9 mouse cellular contexts compared by ENCODE assay signal in genomic region chr1:193130839-193131238, GRCm38 (mm10). TPM values are rescaled to one million over a fixed set of nuclear protein-coding genes. Genes with fewer than 3 reads are reported as not detected.
DNase-seq lines count a peak whose midpoint lies in the region; ATAC-seq and TF ChIP-seq lines count a peak whose summit lies in the region.
"Had no signal": no experiment of that assay in that cellular context is flagged by ENCODE, and none has a peak within 500 bp of the region (broad histone marks: within the 10 kb centered on the region; RNA-seq: fewer than 3 reads in every experiment).

No protein-coding gene starts in this region.

- ATAC-seq in forebrain, embryonic 13.5 days = peak; percentile 22; the same call in 1 of the 2 replicates
- no peak for ATAC-seq in liver, embryonic 14.5 days (ENCODE audit: insufficient read depth)

- intact Hi-C loops in gastrocnemius, adult 2 months (cut with DNase I) = loop anchor here (2.0 kb wide), 1 partner anchor 42 kb away; no protein-coding TSS in a partner anchor

- TF ChIP-seq CTCF in gastrocnemius, adult 2 months (IDR thresholded peaks at IDR 0.05) = no peak
- no peak for TF ChIP-seq CTCF in liver, embryonic 14.5 days (IDR thresholded peaks at IDR 0.05; ENCODE audit: low read depth)

- TF ChIP-seq EP300 in liver, embryonic 14.5 days (IDR thresholded peaks at IDR 0.05; ENCODE audit: low read depth) = no peak

- 87% methylated on average over 8 of the region's 8 CpGs for WGBS in forebrain, embryonic 13.5 days
- 71% methylated on average over 8 of the region's 8 CpGs for WGBS in liver, embryonic 14.5 days (ENCODE audit: insufficient replicate concordance)

- peaks cover 20% of the 10 kb centered on the region for H3K36me3 ChIP-seq in forebrain, embryonic 13.5 days (ENCODE audit: poor library complexity, severe bottlenecking)
- H3K36me3 ChIP-seq in liver, embryonic 14.5 days (replicated peaks; ENCODE audit: control insufficient read depth, insufficient read depth, low read depth) = peaks cover 4% of the 10 kb centered on the region; the same call in 1 of the 2 replicates

- peak overlapping the region; percentile 87; the same call in 1 of the 2 replicates for H3K4me3 ChIP-seq in gastrocnemius, adult 2 months
- no peak overlapping the region for H3K4me3 ChIP-seq in forebrain, embryonic 13.5 days
- no peak overlapping the region; a peak in 2 of 4 replicates for H3K4me3 ChIP-seq in liver, embryonic 14.5 days (ENCODE audit: insufficient read depth in 1 of 2, low read depth in 2 of 2, low read length in 2 of 2)

- H3K27ac ChIP-seq in gastrocnemius, adult 2 months = peak overlapping the region; percentile 79; the same call in 1 of the 2 replicates
- H3K27ac ChIP-seq in forebrain, embryonic 13.5 days = no peak overlapping the region
- no peak overlapping the region for H3K27ac ChIP-seq in liver, embryonic 14.5 days

- peak overlapping the region; percentile 57 for H3K4me2 ChIP-seq in forebrain, embryonic 13.5 days
- peak overlapping the region; percentile 82 for H3K4me2 ChIP-seq in liver, embryonic 14.5 days (ENCODE audit: low read depth)

- no peaks in the 10 kb centered on the region for H3K27me3 ChIP-seq in forebrain, embryonic 13.5 days
- H3K27me3 ChIP-seq in liver, embryonic 14.5 days (ENCODE audit: control insufficient read depth, insufficient read depth, low read length) = no peaks in the 10 kb centered on the region
- H3K27me3 ChIP-seq: CH12.LX had no signal

- no peak for DNase-seq in gastrocnemius, adult 2 months
- no peak for DNase-seq in gastrocnemius, postnatal 10 days
- peak; percentile 45 for DNase-seq in CD4-positive helper T cell, adult 2 months (ENCODE audit: low read depth, low spot score)
- no peak for DNase-seq in liver, embryonic 14.5 days (ENCODE audit: low read depth in 3 of 3, low spot score in 3 of 3)
- no peak for DNase-seq in layer of hippocampus, adult 11-12 months (ENCODE audit: low spot score)
- DNase-seq in cerebellum, postnatal 25 days = no peak
- no peak for DNase-seq in adrenal gland, adult 18-20 months (ENCODE audit: low spot score in 2 of 2)

- H3K4me1 ChIP-seq in forebrain, embryonic 13.5 days = peaks cover 12% of the 10 kb centered on the region
- H3K4me1 ChIP-seq in liver, embryonic 14.5 days (replicated peaks; ENCODE audit: control insufficient read depth in 2 of 2, insufficient read depth in 2 of 2, low read length in 1 of 2) = peaks cover 9 to 11% of the 10 kb centered on the region in 2 experiments; a peak in 3 of 4 replicates

- 0 out of 2 replicates have a peak overlapping the region, but pooled peaks have one; percentile 58 for H3K9ac ChIP-seq in forebrain, embryonic 13.5 days
- no peak overlapping the region; the same call in 1 of the 2 replicates for H3K9ac ChIP-seq in liver, embryonic 14.5 days (replicated peaks)

- H3K9me3 ChIP-seq in forebrain, embryonic 13.5 days (replicated peaks) = no peaks in the 10 kb centered on the region
- H3K9me3 ChIP-seq in liver, embryonic 14.5 days (ENCODE audit: control insufficient read depth, low read length) = no peaks in the 10 kb centered on the region

RNA-seq across cellular contexts. Expression of gene Diexf, which starts 0.8 kb away (rescaled TPM):
- 10 to 100 TPM; 10.2 to 13.6 TPM for total RNA-seq in gastrocnemius, adult 2 months (2021)
- total RNA-seq in gastrocnemius, postnatal 10 days (2021) = 10 to 100 TPM in 1 of 2 experiments, 1 to 10 TPM in 1; 9.2 to 12.9 TPM
- 10.0 and 10.2 TPM in 2 replicates for polyA plus RNA-seq in forebrain, embryonic 13.5 days (2015; fragmentation: Nextera tagmentation; extraction: Ambion mirVana)
- 8.5 and 9.5 TPM in 2 replicates for polyA plus RNA-seq in liver, embryonic 14.5 days (2012; rRNA removed)
- polyA plus RNA-seq in liver, embryonic 14.5 days (2014; fragmentation: Nextera tagmentation; extraction: Ambion mirVana) = 2.4 and 2.7 TPM in 2 replicates
- 10 to 100 TPM; 14.6 to 18.6 TPM for total RNA-seq in adrenal gland, adult 18-20 months (2021)

RNA-seq across cellular contexts. Expression of gene Irf6, which starts 22.1 kb away (rescaled TPM):
- total RNA-seq in gastrocnemius, adult 2 months (2021) = under 1 TPM; 0.33 to 0.39 TPM
- 1 to 10 TPM; 2.7 to 2.8 TPM for total RNA-seq in gastrocnemius, postnatal 10 days (2021)
- 0.63 and 0.79 TPM in 2 replicates for polyA plus RNA-seq in forebrain, embryonic 13.5 days (2015; fragmentation: Nextera tagmentation; extraction: Ambion mirVana)
- 1.7 and 1.9 TPM in 2 replicates for polyA plus RNA-seq in liver, embryonic 14.5 days (2012; rRNA removed)
- polyA plus RNA-seq in liver, embryonic 14.5 days (2014; fragmentation: Nextera tagmentation; extraction: Ambion mirVana) = 1.5 and 3.0 TPM in 2 replicates
- 1 to 10 TPM in 1 of 2 experiments, under 1 TPM in 1; 0.33 to 1.2 TPM for total RNA-seq in adrenal gland, adult 18-20 months (2021)

RNA-seq across cellular contexts. Expression of gene A130010J15Rik, which starts 37.0 kb away (rescaled TPM):
- total RNA-seq in gastrocnemius, adult 2 months (2021) = 1 to 10 TPM; 3.3 to 3.7 TPM
- 1 to 10 TPM; 3.8 to 5.3 TPM for total RNA-seq in gastrocnemius, postnatal 10 days (2021)
- polyA plus RNA-seq in forebrain, embryonic 13.5 days (2015; fragmentation: Nextera tagmentation; extraction: Ambion mirVana) = 12.2 and 14.5 TPM in 2 replicates
- polyA plus RNA-seq in liver, embryonic 14.5 days (2012; rRNA removed) = 2.0 and 2.3 TPM in 2 replicates
- polyA plus RNA-seq in liver, embryonic 14.5 days (2014; fragmentation: Nextera tagmentation; extraction: Ambion mirVana) = 3.8 and 4.5 TPM in 2 replicates
- 1 to 10 TPM; 1.2 to 3.2 TPM for total RNA-seq in adrenal gland, adult 18-20 months (2021)
